20 mouse cellular contexts compared by ENCODE assay signal in genomic region chr7:6159604-6160003, GRCm38 (mm10). TPM values are rescaled to one million over a fixed set of nuclear protein-coding genes. Genes with fewer than 3 reads are reported as not detected.
"Had no signal": no experiment of that assay in that cellular context is flagged by ENCODE, and none has a peak within 500 bp of the region (broad histone marks: within the 10 kb centered on the region; RNA-seq: fewer than 3 reads in every experiment).

No protein-coding gene starts in this region.

- H3K27me3 ChIP-seq: liver, embryonic 15.5 days; megakaryocyte, embryonic 14.5 days; midbrain, embryonic 15.5 days; neural tube, embryonic 13.5 days had no signal

- H3K9me3 ChIP-seq: liver, embryonic 15.5 days; midbrain, embryonic 15.5 days; neural tube, embryonic 13.5 days had no signal

- H3K4me2 ChIP-seq: liver, embryonic 11.5 days; liver, embryonic 15.5 days; lung, embryonic 14.5 days; midbrain, embryonic 11.5 days; midbrain, embryonic 15.5 days; neural tube, embryonic 13.5 days had no signal

- ATAC-seq: intestine, embryonic 16.5 days; midbrain, embryonic 15.5 days had no signal

- H3K27ac ChIP-seq: left cerebral cortex, adult 2 months; liver, embryonic 15.5 days; macrophage; midbrain, embryonic 15.5 days; neural tube, embryonic 13.5 days had no signal

- H3K36me3 ChIP-seq: liver, embryonic 15.5 days; midbrain, embryonic 15.5 days; neural tube, embryonic 13.5 days had no signal

- DNase-seq: kidney, adult 8-10 months; kidney, postnatal 14 days; lung, embryonic 14.5 days; lung, postnatal 10 days; retina, postnatal 1 day; right cerebral cortex, postnatal 4 days; spleen, adult 18-20 months; thymus, postnatal 36 days had no signal

- H3K9ac ChIP-seq: liver, embryonic 15.5 days; lung, embryonic 14.5 days; midbrain, embryonic 15.5 days; neural tube, embryonic 13.5 days had no signal

- H3K4me3 ChIP-seq: left cerebral cortex, adult 2 months; liver, embryonic 15.5 days; megakaryocyte, embryonic 14.5 days; midbrain, embryonic 15.5 days; neural tube, embryonic 13.5 days had no signal

RNA-seq across cellular contexts. Expression of gene Galp, which starts 37.3 kb away (rescaled TPM):
- polyA plus RNA-seq: intestine, embryonic 16.5 days; limb, embryonic 11.5 days; liver, embryonic 11.5 days; liver, embryonic 15.5 days; lung, embryonic 14.5 days; macrophage; midbrain, embryonic 11.5 days; midbrain, embryonic 15.5 days; neural tube, embryonic 13.5 days; stomach, embryonic 14.5 days; thymus, postnatal 0 days had no signal
